Mouse (Mus musculus): ENCODE results near the gene Mark3.

Mark3 gene

GRCm38 (mm10) chr12:111558655-111559054 is 15.7 kb upstream of the Mark3 start:
- in situ Hi-C loops (cut with MboI, MseI) = no loop called here

DNA sequence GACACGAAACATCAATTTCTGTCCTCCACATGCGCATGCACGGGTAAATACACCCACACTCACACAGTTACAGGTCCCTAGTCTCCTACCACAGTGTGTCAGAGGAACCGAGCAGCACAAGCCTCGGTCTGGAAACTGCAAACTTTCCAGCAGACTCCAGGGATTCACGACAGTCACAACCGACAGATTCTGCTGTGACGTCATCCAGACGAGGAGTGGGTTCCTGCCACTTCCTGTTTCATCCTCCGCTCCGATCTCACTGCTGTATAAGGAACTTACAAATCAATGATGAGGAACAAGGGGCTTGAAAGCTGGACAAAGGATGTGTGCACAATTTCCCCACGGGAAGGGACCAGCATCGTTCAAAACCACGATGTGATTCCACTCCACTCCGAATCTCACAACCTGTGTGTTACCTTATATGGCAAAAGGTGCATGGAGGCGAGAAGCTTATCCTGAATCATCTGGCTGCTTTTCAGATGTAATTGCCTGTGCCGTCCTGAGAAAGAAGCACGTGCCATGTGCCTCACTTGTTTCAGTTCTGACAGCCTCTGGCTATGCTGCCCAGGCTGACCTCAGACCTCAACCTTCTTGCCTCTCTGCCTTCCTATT is 14.6 kb upstream of the Mark3 start:
- in situ Hi-C loops (cut with MboI, MseI) = no loop called here

GRCm38 (mm10) chr12:111560286-111560685 is 14.0 kb upstream of the Mark3 start:
- in situ Hi-C loops (cut with MboI, MseI) = no loop called here

- in situ Hi-C loops (cut with MboI, MseI) = no loop called here
Measured at GRCm38 (mm10) chr12:111562276-111562814, 12.0 kb upstream of the Mark3 start.

DNA sequence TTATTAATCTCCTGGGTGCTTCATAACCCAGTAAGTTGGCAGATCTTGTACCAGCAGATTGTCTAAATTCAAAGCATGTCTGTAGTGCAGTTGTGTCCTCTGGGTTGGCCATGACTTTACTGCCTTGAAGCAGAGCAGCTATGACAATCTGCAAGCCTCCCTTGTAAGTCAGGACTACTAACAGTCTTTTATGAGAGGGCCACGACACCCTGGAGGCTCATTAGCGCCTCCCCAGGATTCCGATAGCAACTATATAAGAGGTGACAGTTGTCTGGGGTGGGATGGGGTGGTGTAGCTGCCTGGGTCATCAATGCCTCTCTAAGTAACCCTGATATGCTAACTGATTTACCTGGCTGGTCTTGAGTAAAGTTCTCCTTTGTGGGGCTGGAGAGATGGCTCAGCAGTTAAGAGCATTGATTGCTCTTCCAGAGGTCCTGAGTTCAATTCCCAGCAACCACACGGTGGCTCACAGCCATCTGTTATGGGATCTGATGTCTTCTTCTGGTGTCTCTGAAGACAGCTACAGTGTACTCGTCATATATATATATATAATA is 11.2 kb upstream of the Mark3 start:
- in situ Hi-C loops (cut with MboI, MseI) = no loop called here

DNA sequence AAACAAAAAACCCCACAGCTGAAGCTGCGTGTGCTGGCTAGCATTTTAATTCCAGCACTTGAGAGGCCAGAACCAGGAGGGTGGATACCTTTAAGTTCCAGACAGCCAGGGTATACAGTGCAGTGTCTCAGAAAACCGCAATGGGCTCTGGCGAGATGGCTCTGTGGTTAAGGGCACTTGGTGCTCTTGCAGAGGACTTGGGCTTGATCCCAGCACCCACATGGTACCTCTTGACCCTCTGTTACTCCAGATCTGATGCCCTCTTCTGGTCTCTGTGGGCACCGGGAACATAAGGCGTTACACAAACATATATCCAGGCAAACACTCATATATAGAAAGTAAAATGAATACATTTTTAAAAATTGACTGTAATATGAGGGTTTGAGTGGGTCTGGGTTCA is 9.0 kb upstream of the Mark3 start:
- in situ Hi-C loops (cut with MboI, MseI) = no loop called here

- in situ Hi-C loops (cut with MboI, MseI) = no loop called here
Measured at GRCm38 (mm10) chr12:111568836-111569235, 5.5 kb upstream of the Mark3 start.

DNA sequence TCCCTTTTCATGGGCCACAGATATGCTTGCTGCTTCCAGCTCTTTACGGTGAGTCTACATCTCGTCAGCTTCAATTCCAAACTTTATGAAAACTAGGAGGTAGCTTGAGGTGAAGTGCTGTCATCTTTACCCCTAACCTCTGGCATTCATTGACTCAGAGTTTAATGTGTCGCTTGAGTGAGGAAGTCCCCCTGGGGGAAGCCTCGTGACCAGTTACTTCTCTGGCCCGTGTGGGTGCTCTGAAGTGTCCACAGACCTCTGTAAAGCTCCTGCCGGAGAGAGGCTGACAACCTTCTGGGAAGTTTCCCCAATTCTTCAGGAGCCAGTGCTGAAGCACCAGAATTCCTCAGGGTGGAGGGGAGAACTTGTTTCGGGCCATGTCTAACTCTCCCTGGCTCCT is 1.9 kb upstream of the Mark3 start:
- in situ Hi-C loops (cut with MboI, MseI) = no loop called here

DNA sequence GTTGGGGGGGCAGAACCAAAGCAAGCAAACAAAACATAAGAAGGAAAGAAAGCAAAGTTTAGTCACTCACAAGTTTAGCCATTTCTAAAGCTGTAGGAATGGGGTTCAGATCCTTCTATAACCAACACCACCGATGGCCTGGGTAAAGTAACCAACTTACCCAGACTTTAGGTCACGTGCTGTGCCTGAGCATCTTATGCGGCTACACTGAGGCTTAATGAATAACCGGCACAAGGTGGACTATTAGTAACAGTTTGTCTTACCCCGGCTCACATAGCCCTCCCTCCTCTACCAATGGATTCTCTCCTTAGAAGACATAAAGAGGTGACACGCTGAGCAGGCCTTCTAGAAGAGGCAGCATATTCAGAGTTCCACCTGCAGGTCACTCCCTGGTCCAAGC is 1.0 kb upstream of the Mark3 start:
- in situ Hi-C loops (cut with MboI, MseI) = no loop called here

DNA sequence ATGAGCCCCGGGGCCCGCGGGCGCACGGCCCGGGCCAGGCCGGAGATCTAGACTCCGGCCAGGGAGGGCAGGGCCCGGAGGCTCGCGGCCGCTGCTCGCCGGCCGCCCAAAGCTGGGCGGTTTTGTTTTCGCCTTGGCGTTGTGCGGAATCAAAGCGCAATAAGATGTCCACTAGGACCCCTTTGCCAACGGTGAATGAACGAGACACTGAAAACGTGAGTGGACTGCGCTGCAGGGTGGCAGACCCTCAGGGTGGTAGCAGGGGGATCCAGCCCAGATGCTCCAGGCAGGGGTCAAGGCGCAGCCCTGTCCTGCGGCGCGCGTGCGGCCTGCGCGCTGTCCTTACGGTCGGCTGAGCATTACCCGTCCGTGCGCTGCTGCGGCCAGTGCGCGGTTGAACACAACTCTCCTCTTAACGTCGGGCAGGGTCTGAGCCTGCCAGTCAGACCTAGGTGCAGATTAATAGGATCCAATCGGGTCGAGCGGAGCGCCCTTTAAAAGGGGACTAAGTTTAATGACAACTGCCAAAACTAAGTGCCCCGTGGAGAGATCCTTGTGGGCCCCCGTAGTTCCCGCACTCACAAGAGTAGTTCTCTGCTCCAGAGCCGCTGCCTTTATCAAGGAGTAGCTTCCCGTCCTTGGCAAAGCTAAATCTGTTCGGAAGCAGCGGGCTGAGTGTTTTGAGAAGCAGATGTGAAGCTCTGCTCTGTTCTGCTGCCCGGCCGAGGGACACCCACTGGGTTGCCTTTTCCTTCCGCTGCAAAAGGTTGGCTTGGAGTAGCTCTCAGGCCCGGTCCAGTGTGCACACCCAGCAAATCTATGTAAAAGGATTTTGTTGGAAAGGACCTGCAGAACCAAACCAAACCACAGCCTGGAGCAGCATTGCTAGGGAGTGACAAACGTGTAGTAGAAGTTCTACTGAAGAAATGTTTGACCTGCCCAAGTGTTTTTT is 840 bp downstream of the Mark3 start:
- in situ Hi-C loops (cut with MboI, MseI) = loop anchor here in 1 of 2 experiments (5.0 kb wide), 1 partner anchor 67 kb away; no protein-coding TSS in a partner anchor

- in situ Hi-C loops (cut with MboI, MseI) = no loop called here
Measured at GRCm38 (mm10) chr12:111583058-111583457, 8.7 kb downstream of the Mark3 start.

DNA sequence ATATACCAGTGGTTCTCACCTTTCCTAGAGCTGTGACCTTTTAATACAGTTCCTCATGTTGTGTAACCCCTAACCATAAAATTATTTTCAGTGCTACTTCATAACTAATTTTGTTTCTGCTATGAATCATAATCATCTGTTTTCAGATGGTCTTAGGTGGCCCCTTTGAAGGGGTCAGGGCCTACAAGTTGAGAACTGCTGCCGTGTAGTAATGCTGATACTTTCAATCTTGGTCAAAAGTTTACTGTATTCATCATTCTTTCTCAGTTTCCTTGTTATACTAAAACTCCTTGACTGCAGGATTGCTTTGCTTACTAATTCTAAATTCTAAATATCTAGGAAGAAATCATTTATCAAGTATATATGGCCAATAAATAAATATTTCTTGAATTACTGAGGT is 10.1 kb downstream of the Mark3 start:
- in situ Hi-C loops (cut with MboI, MseI) = no loop called here

DNA sequence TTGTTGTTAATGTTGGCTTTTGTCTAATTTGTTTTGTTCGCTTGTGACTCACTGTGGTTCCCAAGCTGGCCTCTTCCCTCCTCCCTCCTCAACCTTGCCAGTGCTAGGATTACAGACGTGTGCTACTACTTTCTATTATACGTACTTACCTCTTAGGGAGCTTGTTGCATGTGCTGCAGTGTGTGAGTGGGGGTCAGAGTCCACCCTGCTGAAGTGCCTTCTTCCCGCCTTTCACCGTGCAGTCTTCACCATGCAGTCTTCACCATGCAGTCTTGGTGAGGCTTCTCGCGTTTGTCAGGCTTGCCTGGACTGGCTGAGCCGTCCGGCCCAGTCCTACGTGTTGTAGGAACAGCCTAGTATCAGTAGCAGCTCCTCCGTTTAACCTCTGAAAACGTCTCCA is 12.9 kb downstream of the Mark3 start:
- in situ Hi-C loops (cut with MboI, MseI) = no loop called here

GRCm38 (mm10) chr12:111592407-111593021 is 18.2 kb downstream of the Mark3 start:
- in situ Hi-C loops (cut with MboI, MseI) = no loop called here

DNA sequence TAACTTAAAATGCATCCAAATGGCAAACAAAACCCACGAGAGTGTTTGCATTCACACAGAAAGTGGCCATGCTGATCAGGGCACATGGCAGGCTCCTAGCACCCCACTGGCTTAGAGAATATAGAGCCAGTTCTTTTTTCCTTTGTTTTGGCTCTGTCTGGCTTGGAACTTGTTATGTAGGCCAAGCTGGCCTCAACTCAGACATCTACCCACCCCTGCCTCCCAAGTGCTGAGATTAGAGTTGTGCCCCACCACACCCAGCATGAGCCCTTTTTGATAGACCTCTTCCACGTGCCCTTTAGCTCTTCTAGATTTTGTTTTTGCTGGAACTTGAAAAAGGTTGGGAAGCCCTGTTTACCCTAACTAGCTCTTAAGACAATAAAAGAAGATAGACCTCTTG is 19.5 kb downstream of the Mark3 start:
- in situ Hi-C loops (cut with MboI, MseI) = no loop called here

- in situ Hi-C loops (cut with MboI, MseI) = no loop called here
Measured at GRCm38 (mm10) chr12:111597310-111597709, 23.0 kb downstream of the Mark3 start.

DNA sequence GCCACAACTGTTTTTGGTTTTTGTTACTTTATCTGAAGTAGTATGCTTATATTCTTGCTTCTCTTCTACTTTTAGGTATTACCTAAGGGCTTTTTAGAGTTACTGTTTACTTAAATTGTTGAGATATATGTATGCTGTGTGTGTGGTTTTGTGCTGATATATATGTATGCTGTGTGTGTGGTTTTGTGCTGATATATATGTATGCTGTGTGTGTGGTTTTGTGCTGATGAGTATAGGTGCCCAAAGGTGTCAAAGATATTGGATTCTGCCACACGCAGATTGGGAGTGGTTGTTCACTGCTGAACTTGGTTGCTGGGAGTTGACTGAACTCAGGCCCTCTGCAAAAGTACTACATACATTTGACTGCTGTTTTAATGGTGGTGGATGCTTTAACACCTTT is 24.6 kb downstream of the Mark3 start:
- in situ Hi-C loops (cut with MboI, MseI) = no loop called here

GRCm38 (mm10) chr12:111599640-111600039 is 25.3 kb downstream of the Mark3 start:
- in situ Hi-C loops (cut with MboI, MseI) = no loop called here

GRCm38 (mm10) chr12:111603871-111604270 is 29.5 kb downstream of the Mark3 start:
- in situ Hi-C loops (cut with MboI, MseI) = no loop called here

GRCm38 (mm10) chr12:111605619-111606018 is 31.3 kb downstream of the Mark3 start:
- in situ Hi-C loops (cut with MboI, MseI) = no loop called here

DNA sequence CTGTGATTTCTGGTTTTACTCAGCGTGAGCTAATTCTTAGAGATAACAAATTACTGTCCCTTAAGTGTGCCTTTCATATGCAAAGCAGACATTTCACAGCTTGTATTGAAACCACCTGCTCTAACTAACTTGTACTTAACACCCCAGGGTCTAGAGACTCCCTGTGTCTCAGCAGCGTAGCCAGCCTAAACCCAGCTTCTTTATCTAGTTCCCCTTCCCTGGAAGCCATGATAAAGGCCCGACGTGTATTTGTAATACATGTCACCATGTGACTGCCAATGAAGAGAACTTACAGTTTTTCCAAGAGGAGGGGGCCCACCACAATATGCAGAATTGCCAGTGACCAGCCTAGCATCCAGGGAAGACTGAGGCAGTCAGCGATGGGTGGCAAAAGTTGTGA is 33.7 kb downstream of the Mark3 start:
- in situ Hi-C loops (cut with MboI, MseI) = no loop called here
